ENCODE assay signal across 8 mouse cellular contexts in the genomic region with DNA sequence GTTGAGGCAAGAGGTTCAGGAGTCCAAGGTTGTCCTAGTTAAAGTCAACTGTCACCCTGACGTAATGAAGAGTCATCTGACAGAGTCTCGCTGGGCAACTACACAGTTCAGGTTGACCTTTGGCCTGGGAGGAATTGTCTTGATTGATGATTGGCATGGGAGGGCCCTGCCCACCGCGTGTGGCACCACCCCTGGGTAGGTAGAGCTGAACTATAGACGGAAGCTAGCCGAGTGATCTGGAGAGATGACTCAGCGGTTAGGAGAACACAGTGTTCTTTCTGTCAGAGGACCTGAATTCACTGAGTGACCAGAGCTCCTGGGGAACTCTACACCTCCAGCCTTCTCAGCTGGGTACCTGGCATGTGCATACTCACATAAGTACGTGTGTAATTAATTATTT. TPM values are rescaled to one million over a fixed set of nuclear protein-coding genes. Genes with fewer than 3 reads are reported as not detected.
DNase-seq lines count a peak whose midpoint lies in the region.

No protein-coding gene starts in this region.

- peak; percentile 77 for DNase-seq in ES-CJ7 (ENCODE audit: low read depth, low spot score)
- DNase-seq in adrenal gland, postnatal 25 days, result peak; percentile 53
- DNase-seq in kidney, postnatal 10 days, result peak; percentile 75
- DNase-seq in lung, postnatal 4 days, result peak; percentile 57 to 64
- no peak for DNase-seq in spleen, postnatal 10 days (ENCODE audit: low spot score in 2 of 2)
- no peak for DNase-seq in gastrocnemius, postnatal 36 days
- DNase-seq in B cell, adult 2 months, result no peak
- DNase-seq in heart, postnatal 36 days, result no peak

- intact Hi-C loops in gastrocnemius, postnatal 36 days (cut with DNase I), result no loop called here
- intact Hi-C loops in heart, postnatal 36 days (cut with DNase I), result loop anchor here (5.0 kb wide), 1 partner anchor 309 kb away; no protein-coding TSS in a partner anchor

RNA-seq across cellular contexts. Expression of a gene that starts 2.3 kb away (rescaled TPM):
- total RNA-seq in adrenal gland, postnatal 25 days (2021), result 4.6 and 5.2 TPM in 2 replicates
- 1 to 10 TPM in 1 of 2 experiments, under 1 TPM in 1; 0.86 to 1.5 TPM for total RNA-seq in gastrocnemius, postnatal 36 days (2021)
- total RNA-seq in heart, postnatal 36 days (2021), result 1 to 10 TPM; 1.2 to 2.4 TPM

RNA-seq across cellular contexts. Expression of a gene that starts 9.4 kb away (rescaled TPM):
- total RNA-seq in adrenal gland, postnatal 25 days (2021), result not detected in 2 replicates
- total RNA-seq in gastrocnemius, postnatal 36 days (2021), result not detected
- total RNA-seq in heart, postnatal 36 days (2021), result not detected

RNA-seq across cellular contexts. Expression of a gene that starts 10.5 kb away (rescaled TPM):
- 8.3 and 9.4 TPM in 2 replicates for total RNA-seq in adrenal gland, postnatal 25 days (2021)
- 1 to 10 TPM; 2.0 to 2.4 TPM for total RNA-seq in gastrocnemius, postnatal 36 days (2021)
- 1 to 10 TPM; 1.8 to 2.4 TPM for total RNA-seq in heart, postnatal 36 days (2021)

RNA-seq across cellular contexts. Expression of a gene that starts 20.0 kb away (rescaled TPM):
- total RNA-seq in adrenal gland, postnatal 25 days (2021), result 876 and 1,008 TPM in 2 replicates
- 100 to 1,000 TPM; 497 to 579 TPM for total RNA-seq in gastrocnemius, postnatal 36 days (2021)
- total RNA-seq in heart, postnatal 36 days (2021), result 100 to 1,000 TPM; 550 to 602 TPM

RNA-seq across cellular contexts. Expression of a gene that starts 40.2 kb away (rescaled TPM):
- 5.3 and 9.8 TPM in 2 replicates for total RNA-seq in adrenal gland, postnatal 25 days (2021)
- 1 to 10 TPM in 1 of 2 experiments, under 1 TPM in 1; 0.61 to 1.5 TPM for total RNA-seq in gastrocnemius, postnatal 36 days (2021)
- 1 to 10 TPM; 1.3 to 2.3 TPM for total RNA-seq in heart, postnatal 36 days (2021)

Comparison
In these comparisons a context has a peak if more than half of its experiments do, and no peak if none do; other contexts are left out.
1. DNase-seq: peak in ES-CJ7 (single experiment), adrenal gland, postnatal 25 days (single experiment), kidney, postnatal 10 days (single experiment) and lung, postnatal 4 days (2 of 2); none in spleen, postnatal 10 days (0 of 2), gastrocnemius, postnatal 36 days (0 of 2), B cell, adult 2 months (0 of 2) and heart, postnatal 36 days (0 of 2).